Mouse (Mus musculus) limb, embryonic 10.5 days (tissue): ENCODE data around the gene Adh6a. TPM values are rescaled to one million over a fixed set of nuclear protein-coding genes. Genes with fewer than 3 reads are reported as not detected.

ENCODE experiments used
- DNase-seq: peaks from one replicate; pipeline ENCODE4 v3.0.0-alpha.2; 2017; ENCODE audit warnings: low spot score
- H3K27ac ChIP-seq: fragments of 300-500 bp; sonication (generic); 2 replicates; pipeline ENCODE4 v1.5.1; 2016; ENCODE audit warnings: mild to moderate bottlenecking
- H3K27me3 ChIP-seq: fragments of 300-500 bp; sonication (generic); 2 replicates; pipeline ENCODE4 v1.6.1; 2016; ENCODE audit warnings: low read depth, mild to moderate bottlenecking; ENCODE audit not compliant: poor library complexity, severe bottlenecking
- H3K36me3 ChIP-seq: fragments of 300-500 bp; sonication (generic); 2 replicates; pipeline ENCODE4 v1.6.1; 2016; ENCODE audit warnings: mild to moderate bottlenecking, moderate library complexity
- H3K4me1 ChIP-seq: fragments of 300-500 bp; sonication (generic); 2 replicates; pipeline ENCODE4 v1.6.1; 2016
- H3K4me3 ChIP-seq: fragments of 300-500 bp; sonication (generic); 2 replicates; pipeline ENCODE4 v1.5.1; 2016; ENCODE audit warnings: mild to moderate bottlenecking, moderate library complexity
- H3K9me3 ChIP-seq: fragments of 300-500 bp; sonication (generic); replicated peaks from 2 replicates; pipeline ENCODE4 v1.6.1; 2016; ENCODE audit warnings: mild to moderate bottlenecking
- WGBS: fragments of 180-500 bp; shearing (Covaris S2); methylation state at CpG from one replicate; pipeline ENCODE4 v1.1.7; 2016; 5-methylcytosine and 5-hydroxymethylcytosine counted together
- polyA plus RNA-seq: library from polyadenylated mRNA; unstranded; fragments of >200 nt; fragmentation: Nextera tagmentation; extraction: Ambion mirVana; gene quantifications from 2 replicates; pipeline ENCODE4 v1.2.1, GENCODE M21; 2016

The Adh6a gene
- polyA plus RNA-seq, 1 experiment from 2014 or later = not detected

DNA sequence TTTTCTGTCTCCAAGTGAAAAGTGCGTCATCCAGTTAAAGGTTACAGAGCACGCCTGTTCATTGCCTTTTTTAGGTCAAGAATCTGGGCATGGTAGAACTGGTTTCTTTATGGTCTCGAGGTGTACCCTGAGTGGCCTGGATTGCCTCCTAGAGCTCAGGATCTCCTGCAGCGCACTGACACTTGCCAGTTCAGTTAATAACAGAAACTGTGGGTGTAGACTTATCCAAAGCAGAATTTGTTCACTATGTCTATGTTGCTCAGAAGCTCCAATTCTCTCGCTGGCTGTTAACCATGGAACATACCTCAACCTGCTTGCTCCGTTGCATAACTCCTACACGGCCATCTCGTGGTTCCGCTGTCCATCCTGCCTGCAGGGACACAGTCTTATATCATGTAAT, 13.0 kb upstream of the Adh6a start:
- H3K27ac ChIP-seq = no peak overlapping the region
- WGBS = 93% methylated on average over 9 of the region's 9 CpGs
- H3K4me3 ChIP-seq = no peak overlapping the region
- no peaks in the 10 kb centered on the region; the same call in 1 of the 2 replicates for H3K9me3 ChIP-seq
- no peak for DNase-seq
- H3K36me3 ChIP-seq = no peaks in the 10 kb centered on the region
- H3K4me1 ChIP-seq = peaks cover 31% of the 10 kb centered on the region
- H3K27me3 ChIP-seq = no peaks in the 10 kb centered on the region

DNA sequence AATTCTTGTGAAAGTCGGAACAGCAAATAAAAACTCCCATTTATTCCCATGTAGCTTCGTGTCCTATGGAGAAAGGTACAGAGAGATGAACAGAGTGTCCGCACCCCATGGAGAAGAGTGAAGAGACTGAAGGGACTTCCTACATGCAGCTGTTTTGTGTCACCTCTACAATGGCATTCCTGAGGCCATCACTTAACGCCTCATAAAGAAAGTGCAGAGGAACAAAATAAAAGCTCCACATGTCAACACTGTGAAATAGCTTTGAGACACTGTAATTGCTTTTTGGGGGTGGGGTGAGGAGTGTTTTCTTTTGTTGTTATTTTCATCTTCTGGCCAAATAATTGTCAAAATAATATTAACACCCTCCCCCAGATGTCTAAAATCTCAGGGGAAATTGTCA, 10.4 kb upstream of the Adh6a start:
- DNase-seq = no peak
- no peak overlapping the region for H3K4me3 ChIP-seq
- 61% methylated on average over 4 of the region's 4 CpGs for WGBS
- H3K36me3 ChIP-seq = no peaks in the 10 kb centered on the region
- no peak overlapping the region for H3K27ac ChIP-seq
- H3K9me3 ChIP-seq = no peaks in the 10 kb centered on the region; the same call in 1 of the 2 replicates
- H3K27me3 ChIP-seq = no peaks in the 10 kb centered on the region
- peaks cover 43% of the 10 kb centered on the region for H3K4me1 ChIP-seq

DNA sequence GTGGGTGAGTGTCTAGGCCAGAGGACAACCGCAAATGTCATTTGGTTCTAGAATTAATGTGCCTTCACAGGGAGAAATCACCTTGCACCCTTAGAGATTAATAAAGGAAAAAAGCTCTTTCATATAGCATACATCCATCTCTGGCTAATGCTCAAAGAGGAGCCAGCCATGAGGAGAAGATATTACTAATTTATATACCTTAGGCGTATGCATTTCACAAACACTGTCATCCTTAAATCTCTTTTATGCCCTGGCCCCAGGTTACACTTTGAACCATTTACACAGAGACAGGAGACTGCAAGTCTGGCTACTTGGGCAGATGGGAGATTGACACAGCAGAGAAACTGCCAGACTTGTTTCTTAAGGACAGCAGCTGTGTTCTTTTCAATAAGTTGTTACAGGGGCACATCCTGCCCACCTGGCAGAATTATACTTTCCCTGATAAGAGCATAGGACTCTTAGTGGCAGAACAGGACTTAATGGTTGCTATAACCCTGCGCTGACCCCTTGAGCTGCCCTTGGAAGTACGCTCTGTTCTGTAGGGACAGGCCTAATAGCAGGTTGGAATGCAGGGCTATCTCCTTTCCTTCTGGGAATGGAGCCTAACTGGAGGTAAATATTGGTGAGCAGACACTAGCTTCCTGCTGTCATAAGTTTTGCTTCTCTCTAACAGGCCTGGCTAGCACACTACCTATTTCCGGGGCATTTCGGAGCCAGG, 9.2 kb upstream of the Adh6a start:
- Histone ChIP-seq H3K27ac (no peak overlapping the region), H3K9me3 (no peaks in the 10 kb centered on the region), H3K4me1 (peaks cover 43% of the 10 kb centered on the region), H3K36me3 (no peaks in the 10 kb centered on the region), H3K27me3 (no peaks in the 10 kb centered on the region), H3K4me3 (no peak overlapping the region)
- no peak for DNase-seq
- 48% methylated on average over 6 of the region's 6 CpGs for WGBS

DNA sequence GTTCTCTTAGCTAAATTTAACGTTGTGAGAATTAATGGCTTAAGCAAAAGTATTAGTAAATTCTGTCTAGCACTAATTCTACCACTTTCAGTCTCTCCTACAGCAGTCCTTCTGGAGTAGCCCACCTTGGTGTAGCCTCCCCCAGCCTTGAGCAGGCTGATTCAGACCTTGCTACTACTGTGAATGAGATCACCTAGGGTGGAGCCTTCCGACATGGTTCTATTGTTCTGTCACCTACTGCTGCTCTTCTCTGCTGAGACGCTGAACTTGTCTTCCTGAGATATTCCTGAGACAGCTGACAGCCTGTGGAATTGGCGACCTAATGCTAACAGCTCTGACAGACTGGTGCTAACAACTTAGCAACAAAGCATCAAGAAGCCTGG, 8.6 kb upstream of the Adh6a start:
- 35% methylated on average over 4 of the region's 4 CpGs for WGBS
- Histone ChIP-seq H3K27me3 (no peaks in the 10 kb centered on the region), H3K36me3 (no peaks in the 10 kb centered on the region), H3K4me3 (no peak overlapping the region), H3K4me1 (peaks cover 43% of the 10 kb centered on the region), H3K9me3 (no peaks in the 10 kb centered on the region), H3K27ac (no peak overlapping the region)
- no peak for DNase-seq

DNA sequence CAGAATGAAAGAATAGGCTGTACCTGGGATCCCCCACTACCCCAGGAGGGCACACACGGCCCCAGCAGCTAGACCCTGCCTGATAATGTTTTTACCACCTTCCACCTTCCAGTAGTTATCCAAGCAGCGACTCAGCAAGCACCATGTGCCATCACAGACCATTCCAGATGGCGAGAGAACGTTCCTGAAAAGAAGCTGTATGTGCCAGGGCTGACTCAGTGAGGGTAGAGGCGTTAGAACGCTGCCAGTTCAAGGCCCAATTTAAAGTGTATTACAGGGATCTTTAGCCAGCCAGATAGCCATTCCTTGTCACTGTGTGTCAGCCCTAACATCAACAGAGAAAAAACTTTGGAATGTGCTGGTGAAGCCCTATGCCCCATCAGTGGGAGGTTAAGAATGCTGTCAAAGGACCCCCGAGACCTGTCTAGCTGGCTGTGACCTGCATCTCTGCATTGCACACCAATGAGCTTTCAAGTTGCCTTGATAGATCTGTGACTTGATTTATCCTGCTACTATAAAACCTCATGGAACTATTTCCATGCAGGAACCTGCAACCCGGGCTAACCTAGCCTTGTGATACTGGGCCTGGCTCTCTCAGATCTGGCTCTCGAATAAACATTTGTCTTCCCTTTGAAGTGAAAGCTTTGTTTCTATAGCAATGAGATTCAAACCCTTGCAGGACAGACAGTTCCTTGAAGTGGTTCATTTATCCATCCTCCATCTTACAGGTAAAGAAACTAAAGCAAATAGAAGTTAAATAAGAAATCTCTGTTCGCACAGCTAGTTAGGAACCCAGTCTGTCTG, 7.4 kb upstream of the Adh6a start:
- Histone ChIP-seq H3K36me3 (no peaks in the 10 kb centered on the region), H3K4me3 (no peak overlapping the region), H3K4me1 (peaks cover 43% of the 10 kb centered on the region), H3K9me3 (no peaks in the 10 kb centered on the region), H3K27me3 (no peaks in the 10 kb centered on the region), H3K27ac (no peak overlapping the region)
- 47% methylated on average over 10 of the region's 10 CpGs for WGBS
- DNase-seq = no peak

DNA sequence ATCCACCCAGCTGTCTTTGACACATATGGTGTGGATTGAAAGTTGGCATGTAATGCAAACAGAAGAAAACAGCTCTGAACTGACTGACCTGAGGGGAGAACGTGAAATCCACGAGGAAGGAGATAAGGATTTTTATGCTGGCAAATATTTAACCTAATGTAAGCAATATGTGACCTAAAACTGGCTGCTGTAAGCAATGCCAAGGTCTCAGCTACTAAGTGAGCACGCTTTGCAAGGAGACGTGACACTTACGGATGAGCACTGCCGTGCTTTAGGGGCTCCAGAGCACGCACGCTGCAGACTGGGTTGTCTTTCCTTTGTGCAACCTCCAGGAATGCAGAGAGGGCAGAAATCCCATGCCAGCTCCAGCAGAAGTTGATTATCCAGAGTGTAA, 6.8 kb upstream of the Adh6a start:
- WGBS = 26% methylated on average over 8 of the region's 8 CpGs
- H3K4me3 ChIP-seq = no peak overlapping the region
- H3K4me1 ChIP-seq = peaks cover 43% of the 10 kb centered on the region
- H3K9me3 ChIP-seq = no peaks in the 10 kb centered on the region
- H3K27me3 ChIP-seq = no peaks in the 10 kb centered on the region
- DNase-seq = no peak
- H3K27ac ChIP-seq = no peak overlapping the region
- H3K36me3 ChIP-seq = no peaks in the 10 kb centered on the region

DNA sequence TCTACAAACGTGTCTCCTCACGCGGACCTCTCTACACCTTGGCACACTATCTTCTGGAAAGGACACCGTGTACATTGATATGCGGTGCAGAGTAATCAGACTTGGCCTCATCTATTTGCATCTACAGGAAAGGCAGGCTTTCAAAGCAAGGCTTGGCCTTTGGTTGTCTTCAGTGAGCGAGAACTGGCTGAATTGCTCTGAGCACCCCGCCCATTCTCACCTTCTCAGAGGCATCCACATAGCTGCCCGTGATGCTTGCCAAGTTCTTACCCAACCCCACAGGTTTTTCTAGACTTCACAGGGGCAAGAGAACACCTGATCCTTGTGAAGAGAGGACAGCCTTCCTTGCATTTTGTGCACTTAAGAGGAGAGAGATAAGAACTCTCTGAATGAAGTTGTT, 3.2 kb upstream of the Adh6a start:
- Histone ChIP-seq H3K4me1 (peaks cover 15% of the 10 kb centered on the region), H3K27ac (no peak overlapping the region)
- WGBS = 90% methylated on average over 8 of the region's 8 CpGs

DNA sequence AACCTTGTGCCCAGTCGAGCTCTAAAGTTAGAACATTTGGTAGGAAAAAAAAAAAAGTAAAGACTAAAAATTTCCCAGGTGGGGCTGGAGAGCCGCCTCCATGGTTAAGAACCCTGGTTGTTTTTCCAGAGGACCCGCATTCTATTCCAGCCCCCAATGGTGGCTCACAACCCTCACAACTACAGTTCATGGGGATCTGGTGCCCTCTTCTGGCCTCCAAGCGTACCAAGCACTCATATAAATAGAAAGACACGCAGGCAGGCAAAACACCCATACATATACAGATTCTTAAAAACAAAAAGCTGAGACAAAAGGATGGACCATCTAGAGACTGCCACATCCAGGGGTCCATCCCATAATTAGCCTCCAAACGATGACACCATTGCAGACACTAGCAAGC, 2.1 kb upstream of the Adh6a start:
- Histone ChIP-seq H3K27ac (no peak overlapping the region), H3K27me3 (no peaks in the 10 kb centered on the region), H3K9me3 (no peaks in the 10 kb centered on the region), H3K36me3 (no peaks in the 10 kb centered on the region), H3K4me1 (peaks cover 5% of the 10 kb centered on the region; the same call in 1 of the 2 replicates), H3K4me3 (no peak overlapping the region)
- no peak for DNase-seq
- WGBS = 87% methylated on average over 6 of the region's 6 CpGs

More for the DNA sequence above, 3.2 kb upstream of the Adh6a start:
- no peaks in the 10 kb centered on the region for H3K36me3 ChIP-seq
- no peak for DNase-seq
- H3K4me3 ChIP-seq = no peak overlapping the region
- no peaks in the 10 kb centered on the region for H3K27me3 ChIP-seq
- H3K9me3 ChIP-seq = no peaks in the 10 kb centered on the region

DNA sequence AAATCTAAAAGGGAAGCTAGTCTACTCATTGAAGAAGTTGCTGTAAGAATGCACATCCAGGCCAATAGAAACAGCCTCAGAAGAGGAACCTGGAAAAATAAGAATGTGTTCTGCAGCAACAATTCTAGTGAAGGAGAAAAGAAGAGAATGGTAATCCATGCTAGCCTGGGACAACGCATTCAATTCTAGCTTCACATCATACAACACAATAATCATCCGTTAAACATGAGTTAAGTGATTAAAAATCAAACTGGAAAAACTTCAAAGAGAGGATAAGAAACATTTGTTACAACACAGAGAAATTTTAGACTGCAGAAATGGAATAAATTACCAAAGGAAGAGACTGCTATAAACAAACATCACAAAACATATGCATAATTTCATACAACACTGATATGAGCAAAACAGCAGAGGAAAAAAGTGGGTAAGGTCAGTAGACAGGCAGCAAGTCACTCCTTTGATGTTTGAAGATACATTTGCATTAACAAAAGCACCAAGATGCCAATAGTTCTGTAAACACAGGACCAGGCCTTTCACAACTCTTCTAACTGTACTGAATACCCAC, 3.9 kb downstream of the Adh6a start:
- Histone ChIP-seq H3K27ac (no peak overlapping the region), H3K4me3 (no peak overlapping the region), H3K36me3 (no peaks in the 10 kb centered on the region), H3K9me3 (no peaks in the 10 kb centered on the region), H3K27me3 (no peaks in the 10 kb centered on the region), H3K4me1 (no peaks in the 10 kb centered on the region)
- WGBS = 95% methylated on average over 2 of the region's 2 CpGs
- DNase-seq = no peak

DNA sequence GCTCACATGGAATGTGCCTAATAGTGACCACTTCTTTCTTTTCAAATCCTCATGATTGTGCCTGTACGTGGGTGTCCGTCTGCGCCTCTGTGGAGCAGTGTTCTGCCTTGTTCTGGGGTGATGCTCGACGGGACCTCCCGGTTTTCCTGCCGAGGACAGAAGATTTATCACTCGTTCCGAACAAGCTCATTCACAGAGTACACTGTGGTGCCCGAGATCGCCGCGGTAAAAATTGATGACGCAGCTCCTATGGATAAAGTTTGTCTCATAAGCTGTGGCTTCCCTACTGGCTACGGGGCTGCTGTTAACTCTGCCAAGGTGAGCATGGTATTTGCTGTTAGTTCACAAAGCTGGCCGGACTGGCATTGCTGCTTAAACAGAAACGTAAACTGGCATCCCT, 11.9 kb downstream of the Adh6a start:
- Histone ChIP-seq H3K4me3 (no peak overlapping the region), H3K27me3 (no peaks in the 10 kb centered on the region), H3K36me3 (no peaks in the 10 kb centered on the region), H3K27ac (no peak overlapping the region), H3K9me3 (no peaks in the 10 kb centered on the region), H3K4me1 (no peaks in the 10 kb centered on the region)
- no peak for DNase-seq
- 95% methylated on average over 17 of the region's 17 CpGs for WGBS

DNA sequence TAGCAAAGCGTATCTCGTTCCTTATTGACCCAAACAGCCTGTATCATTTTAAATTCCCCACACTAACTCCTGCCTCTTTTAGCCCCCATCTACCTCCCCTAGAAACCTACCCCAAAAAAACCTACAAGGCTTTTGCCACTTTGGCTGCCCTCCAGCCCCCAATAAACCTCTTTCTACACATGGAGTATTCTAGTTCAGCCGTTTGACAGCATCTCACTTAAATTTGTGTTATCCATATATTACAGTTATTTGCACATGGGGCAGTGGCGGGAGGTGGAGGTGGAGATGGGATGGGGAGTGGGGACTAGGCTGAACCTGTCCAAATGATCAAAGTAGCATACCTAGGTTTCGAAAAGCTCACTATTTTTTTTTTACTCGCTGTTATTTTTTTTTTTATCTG, 12.4 kb downstream of the Adh6a start:
- no peaks in the 10 kb centered on the region for H3K27me3 ChIP-seq
- 94% methylated on average over 6 of the region's 6 CpGs for WGBS
- no peak overlapping the region for H3K4me3 ChIP-seq
- no peaks in the 10 kb centered on the region for H3K36me3 ChIP-seq
- no peak overlapping the region for H3K27ac ChIP-seq
- no peaks in the 10 kb centered on the region for H3K4me1 ChIP-seq
- DNase-seq = peak; percentile 3
- H3K9me3 ChIP-seq = no peaks in the 10 kb centered on the region

DNA sequence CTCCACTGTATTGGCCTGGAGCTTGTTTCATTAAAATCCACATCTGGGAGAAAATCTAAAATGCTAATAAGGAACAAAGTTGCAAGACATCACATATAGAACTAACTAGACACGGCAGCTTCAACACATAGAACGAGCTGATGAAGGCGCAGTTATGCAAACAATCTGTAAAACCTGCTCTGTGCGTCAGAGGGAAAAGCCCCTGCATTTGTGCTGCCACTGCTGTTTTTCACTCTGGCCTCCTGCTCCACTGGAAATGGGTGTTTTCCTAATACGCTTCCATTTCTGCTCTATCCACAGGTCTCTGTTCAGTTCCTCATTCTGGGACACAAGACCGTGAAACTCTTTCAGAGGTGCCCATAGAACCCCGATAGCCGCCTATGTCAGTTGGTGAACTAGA, 20.8 kb downstream of the Adh6a start:
- WGBS = 87% methylated on average over 8 of the region's 8 CpGs
- Histone ChIP-seq H3K4me3 (no peak overlapping the region), H3K27ac (no peak overlapping the region), H3K36me3 (no peaks in the 10 kb centered on the region), H3K4me1 (0 out of 2 replicates have a peak, but pooled peaks cover 3% of the 10 kb centered on the region), H3K9me3 (no peaks in the 10 kb centered on the region), H3K27me3 (no peaks in the 10 kb centered on the region)
- DNase-seq = no peak

DNA sequence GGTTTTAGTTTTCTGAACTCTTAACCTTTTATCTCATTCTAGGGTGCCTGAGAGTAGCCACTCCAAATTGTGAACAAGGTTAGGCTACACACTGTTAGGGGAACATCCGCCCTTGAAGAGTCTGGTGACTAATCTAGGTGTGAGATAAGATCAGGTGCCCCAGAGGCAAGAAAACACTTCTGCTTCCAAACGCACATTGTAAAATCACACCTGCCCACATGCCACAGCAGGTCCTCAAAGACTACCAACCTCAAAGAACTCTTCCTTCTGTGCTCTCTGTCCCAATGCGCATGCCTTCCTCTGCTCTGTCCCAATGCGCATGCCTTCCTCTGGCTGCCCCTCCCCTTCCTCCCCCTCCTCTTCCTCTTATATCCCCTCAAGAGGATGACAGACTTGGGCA, 21.2 kb downstream of the Adh6a start:
- Histone ChIP-seq H3K27me3 (no peaks in the 10 kb centered on the region), H3K36me3 (no peaks in the 10 kb centered on the region), H3K4me1 (0 out of 2 replicates have a peak, but pooled peaks cover 3% of the 10 kb centered on the region), H3K4me3 (no peak overlapping the region), H3K9me3 (no peaks in the 10 kb centered on the region), H3K27ac (no peak overlapping the region)
- DNase-seq = no peak
- WGBS = 61% methylated on average over 4 of the region's 4 CpGs
